Mouse (Mus musculus) right cerebral cortex, adult 18-20 months (tissue): ENCODE results near the gene Tead4.
"Not testable (repeated sequence)": the region's sequence is repeated elsewhere in the genome, so short reads cannot be mapped to it uniquely, and the experiment has no call there.

Experiments
- DNase-seq: peaks from one replicate; pipeline ENCODE4 v3.0.0; 2022; ENCODE audit warnings: mixed read lengths

Tead4 gene

DNA sequence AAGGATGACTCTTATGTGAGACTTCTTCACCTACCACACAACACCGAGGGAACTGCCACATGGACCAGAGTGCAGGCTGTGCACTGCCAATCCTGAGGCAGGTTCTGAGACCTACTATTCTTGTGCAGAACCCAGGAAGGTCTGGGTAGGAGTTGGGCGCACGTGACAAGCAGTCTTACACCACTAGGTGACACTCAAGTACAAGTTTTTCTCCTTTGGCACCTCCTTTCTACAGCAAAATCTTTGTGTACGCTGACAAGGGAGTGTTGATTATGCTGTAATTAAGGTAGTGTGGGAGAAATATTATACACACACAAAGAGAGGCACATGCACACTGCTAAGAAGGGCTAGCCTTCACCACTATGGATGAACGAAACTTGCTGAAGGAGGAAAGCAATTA lies 66.4 kb downstream of the Tead4 start:
- peak; percentile 31 for DNase-seq

GRCm38 (mm10) chr6:128232216-128232615 lies 68.4 kb downstream of the Tead4 start:
- no peak for DNase-seq

DNA sequence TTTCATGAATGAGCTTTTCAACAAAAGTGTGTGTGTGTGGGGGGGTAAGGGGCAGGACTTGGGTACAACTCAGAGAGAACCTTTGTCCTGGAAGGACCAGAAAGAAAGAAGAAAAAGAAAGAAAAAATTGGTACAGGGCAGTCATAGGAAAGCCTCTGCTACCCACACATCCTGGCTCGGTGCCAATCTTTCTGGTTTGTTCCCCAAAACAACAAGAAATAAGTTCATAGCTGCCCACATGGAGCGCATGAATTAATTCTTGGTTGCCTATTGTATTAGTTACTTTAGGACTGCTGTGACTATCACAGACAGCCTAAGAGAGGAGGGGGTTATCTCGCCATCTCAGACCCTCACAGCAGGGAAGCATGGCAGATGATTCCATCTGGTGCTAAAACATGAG lies 68.9 kb downstream of the Tead4 start:
- DNase-seq, result no peak

- DNase-seq, result peak; percentile 32
Measured at GRCm38 (mm10) chr6:128227438-128228017, 73.1 kb downstream of the Tead4 start.

DNA sequence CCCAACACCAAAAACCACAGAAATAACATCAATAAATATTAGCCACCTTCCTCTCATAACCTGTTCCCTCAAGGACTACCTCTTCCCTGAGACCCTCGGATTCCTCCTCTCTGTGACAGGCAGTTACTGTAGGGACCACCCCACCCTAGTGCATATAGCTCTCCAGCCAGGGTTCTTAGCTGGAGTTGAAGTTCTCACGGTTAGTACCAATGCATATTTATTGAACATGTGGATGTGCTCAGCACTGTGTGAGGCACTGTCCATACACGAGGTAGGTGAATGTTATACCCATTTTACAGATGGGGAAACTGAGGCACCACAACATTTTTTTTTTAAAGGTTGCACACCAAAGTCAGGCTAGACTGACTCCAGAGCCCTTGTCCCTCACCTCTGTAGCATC lies 73.7 kb downstream of the Tead4 start:
- no peak for DNase-seq

GRCm38 (mm10) chr6:128225846-128226176 lies 74.8 kb downstream of the Tead4 start:
- no peak for DNase-seq

DNA sequence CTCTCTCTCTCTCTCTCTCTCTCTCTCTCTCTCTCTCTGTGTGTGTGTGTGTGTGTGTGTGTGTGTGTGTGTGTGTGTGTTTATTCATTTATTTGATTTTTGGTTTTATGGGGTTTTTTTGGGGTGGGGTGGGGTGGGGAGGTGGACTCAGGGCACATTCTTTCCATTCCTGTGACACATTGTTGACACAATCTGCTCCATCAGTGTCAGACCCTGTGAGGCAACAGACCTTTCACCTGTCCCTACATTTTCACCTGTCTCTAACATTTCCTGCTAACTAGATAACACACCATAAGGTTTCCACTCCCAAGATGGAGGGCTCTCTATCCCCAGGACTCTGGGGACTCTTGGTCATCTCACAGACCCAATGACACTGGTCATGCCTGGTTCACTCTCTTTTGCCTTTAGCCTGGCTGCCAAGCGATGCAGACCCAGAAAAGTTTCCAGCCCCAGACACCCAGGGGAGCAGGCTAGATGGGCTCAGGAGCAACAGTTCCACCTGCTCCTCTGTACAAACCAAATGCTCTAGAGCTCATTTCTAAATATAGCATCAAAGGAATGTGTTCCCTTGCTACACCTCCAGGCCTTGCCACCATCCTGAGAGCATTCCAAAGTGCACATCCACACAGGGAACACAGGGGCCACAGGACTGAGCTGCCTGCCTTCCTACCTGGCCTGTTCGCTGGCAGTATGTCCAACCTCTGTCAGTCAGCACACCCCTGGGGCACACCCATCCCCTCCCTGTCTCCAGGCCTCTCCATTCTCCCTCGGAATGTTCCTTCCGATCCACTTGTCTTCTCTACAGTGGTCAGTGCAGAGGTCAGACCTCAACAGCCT lies 75.4 kb downstream of the Tead4 start:
- DNase-seq, result no peak

DNA sequence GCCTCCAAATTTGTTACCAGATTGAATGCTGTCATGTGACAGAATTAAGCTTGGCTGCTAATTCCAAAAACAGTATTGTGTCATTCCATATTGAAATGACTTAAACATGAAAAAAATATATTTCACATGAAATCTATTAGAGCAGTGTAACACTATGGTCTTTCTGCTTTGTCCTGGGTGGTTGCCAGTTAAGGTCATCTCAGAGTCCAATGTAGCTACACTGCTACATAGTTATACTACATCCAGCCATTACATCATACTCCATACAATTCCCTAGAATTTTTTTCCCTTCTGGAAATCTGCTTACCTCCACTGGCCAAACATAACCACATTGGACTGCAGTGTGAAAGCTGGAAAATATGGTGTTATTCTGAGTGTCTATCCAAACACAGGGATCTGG lies 77.5 kb downstream of the Tead4 start:
- DNase-seq, result no peak

DNA sequence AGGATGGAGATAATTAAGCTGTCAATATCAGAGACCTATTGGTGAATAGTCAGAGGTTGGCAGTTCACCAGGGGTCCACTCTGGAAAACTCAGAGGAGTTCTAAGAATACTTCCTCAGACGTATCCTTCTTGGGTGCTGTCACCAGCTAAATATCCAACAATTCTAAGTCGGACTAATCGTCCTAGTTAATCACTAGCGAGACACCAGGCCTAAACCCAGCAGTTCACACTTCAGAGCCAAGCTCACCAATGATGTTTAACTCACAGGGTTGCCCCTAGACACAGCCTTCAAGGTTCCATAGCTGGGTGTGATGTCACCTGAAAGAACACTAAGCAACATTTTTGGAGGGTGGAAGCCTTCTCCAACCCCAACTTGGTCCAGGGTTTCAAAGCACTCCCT lies 85.6 kb downstream of the Tead4 start:
- not testable (repeated sequence) for DNase-seq

DNA sequence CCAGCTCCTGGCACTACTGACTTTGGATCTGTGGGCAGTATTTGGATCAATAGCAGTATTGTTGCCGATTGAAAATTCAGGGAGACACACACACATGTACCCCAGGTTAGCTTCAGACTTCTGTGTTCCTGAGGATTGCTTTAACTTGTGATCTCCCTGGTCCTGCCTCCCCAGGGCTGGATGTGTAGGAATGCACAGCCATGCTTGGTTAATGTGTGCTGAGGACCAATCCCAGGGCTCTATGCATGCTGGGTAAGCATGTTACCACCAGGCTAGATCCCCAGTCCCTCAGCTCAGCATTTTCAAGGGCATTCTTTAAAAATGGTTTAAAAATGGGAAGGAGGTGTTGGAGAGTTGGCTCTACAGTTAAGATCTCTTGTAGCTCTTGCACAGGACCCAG lies 91.4 kb downstream of the Tead4 start:
- DNase-seq, result not testable (repeated sequence)

- no peak for DNase-seq
Measured at GRCm38 (mm10) chr6:128208491-128209170, 92.0 kb downstream of the Tead4 start.

- DNase-seq, result no peak
Measured at GRCm38 (mm10) chr6:128203557-128203956, 97.1 kb downstream of the Tead4 start.

- peak; percentile 55 for DNase-seq
Measured at GRCm38 (mm10) chr6:128200847-128201640, 99.6 kb downstream of the Tead4 start.

DNA sequence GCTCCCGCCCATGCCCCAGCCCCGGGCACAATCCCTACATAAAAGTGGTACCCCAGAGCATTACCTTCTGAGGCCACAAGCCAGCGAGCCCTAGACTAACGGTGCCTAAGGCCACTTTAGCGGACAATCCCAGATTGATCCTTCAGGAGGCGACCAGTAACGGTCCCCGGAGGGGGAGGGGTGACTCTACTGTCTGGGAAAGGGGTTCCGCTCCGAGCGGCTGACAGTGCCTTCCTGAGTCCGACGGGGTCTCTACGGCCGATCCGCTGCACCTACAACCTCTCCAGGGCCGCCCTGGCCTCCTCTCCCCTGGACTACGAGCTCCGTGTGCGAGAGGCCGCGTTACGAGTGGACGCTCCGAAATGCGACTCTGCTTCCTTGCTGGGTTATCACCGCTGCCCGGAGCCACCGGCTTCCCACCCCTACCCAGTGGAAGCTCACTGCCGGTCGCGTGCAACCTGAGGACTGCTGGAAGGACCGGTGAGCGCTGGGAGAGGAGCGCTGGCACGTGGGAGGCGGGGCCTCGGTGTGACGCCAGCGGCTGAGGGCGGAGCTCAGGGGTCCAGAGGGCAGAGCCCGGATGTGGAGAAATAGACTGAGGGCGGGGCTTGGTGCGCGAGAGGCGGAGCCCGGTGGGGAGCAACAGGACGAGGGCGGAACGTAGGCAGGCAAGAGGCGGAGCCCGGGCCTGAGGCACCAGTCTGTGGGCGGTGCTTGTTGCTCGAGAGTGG lies 100.3 kb downstream of the Tead4 start:
- DNase-seq, result peak; percentile 99

DNA sequence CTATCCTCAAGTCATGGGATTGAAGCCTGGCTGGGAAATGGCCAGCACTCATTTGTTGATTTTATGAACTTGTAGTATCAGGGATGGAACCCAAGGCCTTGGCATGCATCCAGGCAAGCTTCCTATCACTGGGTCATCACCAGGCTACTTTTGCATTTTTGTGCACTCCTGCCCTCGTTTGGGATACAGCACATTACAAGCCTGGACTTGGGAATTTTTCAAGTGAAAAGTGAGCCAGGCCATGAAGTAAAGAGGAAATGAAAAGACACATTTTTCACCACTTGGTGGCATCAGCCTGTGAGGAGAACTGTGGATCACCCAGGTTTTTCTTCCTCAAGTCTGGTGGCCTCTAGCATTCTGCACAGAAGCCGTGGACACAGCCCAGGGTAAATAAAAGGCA lies 117.1 kb downstream of the Tead4 start:
- DNase-seq, result no peak

DNA sequence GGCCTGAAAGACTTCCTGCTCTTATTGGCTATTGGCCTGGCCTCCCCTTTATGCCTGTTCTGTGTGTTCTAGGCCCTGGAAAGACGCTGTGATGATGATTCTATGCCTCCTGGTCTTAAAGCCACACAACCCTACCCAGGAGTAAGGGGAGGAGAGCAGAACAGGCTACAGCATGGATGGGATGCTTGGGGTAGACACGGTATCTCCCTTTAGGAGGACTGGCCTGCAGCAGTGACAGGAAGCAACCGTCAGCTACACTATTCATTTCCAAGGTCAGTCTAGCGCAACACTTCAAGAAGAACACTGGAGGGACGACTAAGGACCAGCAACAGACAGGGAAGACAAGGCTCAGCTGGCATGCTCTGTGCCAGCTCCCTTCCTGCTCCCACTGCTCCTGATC lies 119.4 kb downstream of the Tead4 start:
- no peak for DNase-seq

GRCm38 (mm10) chr6:128179651-128180050 lies 121.0 kb downstream of the Tead4 start:
- DNase-seq, result no peak

- no peak for DNase-seq
Measured at GRCm38 (mm10) chr6:128179247-128179646, 121.4 kb downstream of the Tead4 start.

- no peak for DNase-seq
Measured at GRCm38 (mm10) chr6:128178681-128179080, 121.9 kb downstream of the Tead4 start.
